ENCODE assay signal across 11 mouse cellular contexts in genomic region chr11:118791391-118791790, GRCm38 (mm10).
A peak's percentile ranks its signal among the peaks of the same experiment; 100 is the strongest.
DNase-seq lines count a peak whose midpoint lies in the region; ATAC-seq and TF ChIP-seq lines count a peak whose summit lies in the region.
"Had no signal": no experiment of that assay in that cellular context is flagged by ENCODE, and none has a peak within 500 bp of the region (broad histone marks: within the 10 kb centered on the region; RNA-seq: fewer than 3 reads in every experiment).

No protein-coding gene starts in this region.

- no peak overlapping the region for H3K4me2 ChIP-seq in neural tube, embryonic 15.5 days
- H3K4me2 ChIP-seq in kidney, embryonic 15.5 days: no peak overlapping the region
- H3K4me2 ChIP-seq in liver, embryonic 12.5 days: no peak overlapping the region

- ATAC-seq in neural tube, embryonic 15.5 days (ENCODE audit: low FRiP score): no peak
- ATAC-seq in kidney, embryonic 15.5 days (replicated peaks; ENCODE audit: low FRiP score): no peak
- no peak for ATAC-seq in liver, embryonic 12.5 days

- TF ChIP-seq CTCF in left cerebral cortex, adult 2 months (IDR thresholded peaks at IDR 0.05): no peak

- H3K4me1 ChIP-seq in neural tube, embryonic 15.5 days: peaks cover 50% of the 10 kb centered on the region
- H3K4me1 ChIP-seq in kidney, embryonic 15.5 days: no peaks in the 10 kb centered on the region
- no peaks in the 10 kb centered on the region for H3K4me1 ChIP-seq in liver, embryonic 12.5 days

- 51% methylated on average over 6 of the region's 6 CpGs for WGBS in neural tube, embryonic 15.5 days
- 63% methylated on average over 6 of the region's 6 CpGs for WGBS in kidney, embryonic 15.5 days
- WGBS in liver, embryonic 12.5 days (ENCODE audit: insufficient replicate concordance): 60% methylated on average over 6 of the region's 6 CpGs

- intact Hi-C loops in left cerebral cortex, adult 2 months (cut with DNase I): loop anchor here (5.0 kb wide), 1 partner anchor 91 kb away; no protein-coding TSS in a partner anchor
- intact Hi-C loops in left cerebral cortex, postnatal 10 days (cut with DNase I): no loop called here
- intact Hi-C loops in heart, postnatal 10 days (cut with DNase I): no loop called here

- DNase-seq in left cerebral cortex, adult 2 months (ENCODE audit: extremely low spot score in 1 of 2, low spot score in 2 of 2): peak in 1 of 2 experiments; percentile 58
- no peak for DNase-seq in left cerebral cortex, postnatal 10 days (ENCODE audit: extremely low spot score in 1 of 2, low spot score in 2 of 2)
- DNase-seq in frontal cortex, postnatal 10 days (ENCODE audit: low spot score in 2 of 2): peak; percentile 39 to 53
- DNase-seq in heart, postnatal 10 days: peak; percentile 30 to 40
- no peak for DNase-seq in cerebellum, adult 18-20 months
- DNase-seq: kidney, postnatal 10 days; lung, adult 18-20 months had no signal

- H3K4me3 ChIP-seq in left cerebral cortex, adult 2 months: no peak overlapping the region
- no peak overlapping the region for H3K4me3 ChIP-seq in neural tube, embryonic 15.5 days (replicated peaks)
- no peak overlapping the region for H3K4me3 ChIP-seq in kidney, embryonic 15.5 days (replicated peaks)
- no peak overlapping the region for H3K4me3 ChIP-seq in liver, embryonic 12.5 days
- H3K4me3 ChIP-seq: myocyte had no signal

- H3K36me3 ChIP-seq in neural tube, embryonic 15.5 days: no peaks in the 10 kb centered on the region
- no peaks in the 10 kb centered on the region for H3K36me3 ChIP-seq in kidney, embryonic 15.5 days
- H3K36me3 ChIP-seq in liver, embryonic 12.5 days: no peaks in the 10 kb centered on the region

- H3K9me3 ChIP-seq in neural tube, embryonic 15.5 days (replicated peaks): no peaks in the 10 kb centered on the region
- no peaks in the 10 kb centered on the region for H3K9me3 ChIP-seq in kidney, embryonic 15.5 days (replicated peaks)
- H3K9me3 ChIP-seq in liver, embryonic 12.5 days (replicated peaks): no peaks in the 10 kb centered on the region

- H3K9ac ChIP-seq in neural tube, embryonic 15.5 days (replicated peaks): no peak overlapping the region
- no peak overlapping the region for H3K9ac ChIP-seq in kidney, embryonic 15.5 days
- no peak overlapping the region for H3K9ac ChIP-seq in liver, embryonic 12.5 days

- no peaks in the 10 kb centered on the region for H3K27me3 ChIP-seq in neural tube, embryonic 15.5 days (replicated peaks)
- no peaks in the 10 kb centered on the region for H3K27me3 ChIP-seq in kidney, embryonic 15.5 days
- no peaks in the 10 kb centered on the region for H3K27me3 ChIP-seq in liver, embryonic 12.5 days (replicated peaks)

- H3K27ac ChIP-seq in left cerebral cortex, adult 2 months: peak overlapping the region; percentile 96
- H3K27ac ChIP-seq in neural tube, embryonic 15.5 days (replicated peaks): peak overlapping the region; percentile 87
- H3K27ac ChIP-seq in kidney, embryonic 15.5 days: no peak overlapping the region
- H3K27ac ChIP-seq in liver, embryonic 12.5 days: no peak overlapping the region

Comparison
In these comparisons a context has a peak if more than half of its experiments do, and no peak if none do; other contexts are left out.
1. DNase-seq: peak in frontal cortex, postnatal 10 days (2 of 2) and heart, postnatal 10 days (2 of 2); none in left cerebral cortex, postnatal 10 days (0 of 2) and cerebellum, adult 18-20 months (0 of 2).
2. H3K27ac ChIP-seq: peak in left cerebral cortex, adult 2 months (single experiment) and neural tube, embryonic 15.5 days (single experiment); none in kidney, embryonic 15.5 days (single experiment) and liver, embryonic 12.5 days (single experiment).